Mouse (Mus musculus): ENCODE measurements around the gene Rps6kb2. TPM values are rescaled to one million over a fixed set of nuclear protein-coding genes. Genes with fewer than 3 reads are reported as not detected.
"Not testable (repeated sequence)": the region's sequence is repeated elsewhere in the genome, so short reads cannot be mapped to it uniquely, and the experiment has no call there.

Rps6kb2 gene
- total RNA-seq, 2 experiments from 2014 or later: 25.0 to 26.7 TPM

DNA sequence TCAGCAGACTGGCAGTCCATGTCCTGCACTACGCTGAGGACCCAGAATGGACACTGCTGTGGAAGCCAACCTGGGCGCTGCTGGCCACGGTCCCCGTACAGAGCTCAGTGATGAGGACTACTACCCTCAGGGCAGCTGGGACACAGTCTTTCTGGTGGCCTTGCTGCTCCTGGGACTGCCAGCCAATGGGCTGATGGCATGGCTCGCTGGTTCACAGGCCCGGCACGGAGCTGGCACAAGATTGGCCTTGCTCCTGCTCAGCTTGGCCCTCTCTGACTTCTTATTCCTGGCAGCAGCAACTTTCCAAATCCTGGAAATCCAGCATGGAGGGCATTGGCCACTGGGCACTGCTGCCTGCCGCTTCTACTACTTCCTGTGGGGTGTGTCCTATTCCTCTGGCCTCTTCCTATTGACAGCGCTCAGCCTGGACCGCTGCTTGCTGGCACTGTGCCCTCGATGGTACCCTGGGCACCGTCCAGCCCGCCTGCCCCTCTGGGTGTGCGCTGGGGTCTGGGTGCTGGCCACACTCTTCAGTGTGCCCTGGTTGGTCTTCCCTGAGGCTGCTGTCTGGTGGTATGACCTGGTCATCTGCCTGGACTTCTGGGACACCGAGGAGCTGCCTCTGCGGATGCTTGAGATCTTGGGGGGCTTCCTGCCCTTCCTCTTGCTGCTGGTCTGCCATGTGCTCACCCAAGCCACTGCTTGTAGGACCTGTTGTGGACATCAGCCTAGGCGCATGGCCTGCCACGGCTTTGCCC, 20.6 kb downstream of the Rps6kb2 start:
- no peak for ATAC-seq (ENCODE audit: poor library complexity, severe bottlenecking)

DNA sequence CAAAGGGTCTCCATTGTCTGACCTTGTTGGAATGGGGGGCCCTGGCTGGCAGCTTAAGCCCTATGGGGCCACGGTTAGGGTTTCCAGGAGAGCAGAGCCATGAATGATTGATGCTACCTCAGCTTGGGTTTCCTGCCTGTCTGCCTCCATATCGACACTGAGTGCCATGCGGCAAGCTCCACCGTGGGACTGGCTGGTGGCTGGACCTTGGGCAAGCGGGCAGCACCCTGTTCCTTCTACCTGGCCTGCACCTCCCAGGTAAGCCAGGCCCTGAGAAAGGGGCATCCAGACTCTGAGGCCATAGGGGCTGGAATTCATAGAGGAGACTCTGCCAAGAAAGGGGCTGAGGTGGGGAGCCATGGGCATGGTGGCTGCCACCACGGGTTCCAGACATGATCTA, 23.0 kb downstream of the Rps6kb2 start:
- no peak for ATAC-seq (ENCODE audit: poor library complexity, severe bottlenecking)

DNA sequence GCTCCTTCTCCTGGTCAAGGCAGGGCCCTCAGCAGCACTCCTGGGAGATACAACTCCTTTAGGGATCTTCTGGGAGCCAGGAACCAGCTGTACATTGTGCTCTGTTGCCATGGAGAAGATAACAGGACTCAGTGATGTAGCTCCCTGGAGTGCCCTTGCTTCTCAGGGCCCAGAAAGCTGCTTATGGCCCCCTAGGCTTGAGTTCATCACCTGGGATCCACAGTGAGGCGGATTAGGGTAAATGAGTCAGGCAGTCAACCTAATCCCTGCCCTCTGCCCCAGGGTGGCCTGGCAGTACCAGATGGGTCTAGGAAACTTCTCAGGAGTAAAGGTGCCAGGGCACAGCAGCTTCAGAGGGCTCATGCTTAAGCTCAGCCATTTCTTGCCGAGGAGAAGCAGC, 23.7 kb downstream of the Rps6kb2 start, which contains the start of gene Gpr152:
Gene Gpr152 (plus strand): TSS at position 342 of the 400 bp plus-strand sequence.
- ATAC-seq (ENCODE audit: poor library complexity, severe bottlenecking): no peak

DNA sequence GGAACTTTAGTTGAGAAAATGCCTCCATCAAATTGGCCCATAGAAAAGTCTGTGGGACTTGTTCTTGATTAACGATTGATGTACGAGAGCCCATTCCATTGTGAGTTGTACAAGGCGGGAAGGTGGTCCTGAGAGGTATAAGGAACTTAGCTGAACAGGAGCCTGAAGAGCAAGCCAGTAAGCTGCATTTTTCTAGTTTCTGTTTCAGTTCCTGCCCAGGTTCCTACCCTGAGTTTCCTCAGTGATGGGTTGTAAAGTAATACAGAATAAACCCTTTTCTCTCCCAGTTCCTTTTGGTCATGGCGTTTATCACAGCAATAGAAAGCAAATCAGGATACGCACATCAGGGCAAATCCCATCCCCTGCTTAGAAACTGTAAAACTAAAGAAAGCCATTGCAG, 25.2 kb downstream of the Rps6kb2 start:
- ATAC-seq (ENCODE audit: poor library complexity, severe bottlenecking): 0 out of 2 replicates have a peak, but pooled peaks have one; percentile 27

DNA sequence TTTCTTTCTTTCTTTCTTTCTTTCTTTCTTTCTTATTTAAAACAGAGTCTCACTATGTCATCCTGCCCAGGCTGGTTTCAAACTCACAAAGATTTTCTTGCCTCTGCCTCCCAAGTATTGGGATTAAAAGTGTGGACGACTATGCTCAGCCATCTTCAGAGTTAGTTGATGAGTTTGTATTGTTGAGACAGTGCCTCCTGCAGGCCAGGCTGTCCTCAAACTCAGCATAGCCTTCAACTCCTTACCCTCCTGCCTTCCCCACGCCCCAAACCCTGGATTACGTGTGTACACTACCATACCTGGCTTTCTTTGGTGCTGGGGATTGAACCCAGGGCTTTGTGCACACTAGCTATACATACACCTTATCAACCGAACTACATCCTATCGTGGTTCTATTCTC, 26.7 kb downstream of the Rps6kb2 start:
- ATAC-seq (ENCODE audit: poor library complexity, severe bottlenecking): no peak

DNA sequence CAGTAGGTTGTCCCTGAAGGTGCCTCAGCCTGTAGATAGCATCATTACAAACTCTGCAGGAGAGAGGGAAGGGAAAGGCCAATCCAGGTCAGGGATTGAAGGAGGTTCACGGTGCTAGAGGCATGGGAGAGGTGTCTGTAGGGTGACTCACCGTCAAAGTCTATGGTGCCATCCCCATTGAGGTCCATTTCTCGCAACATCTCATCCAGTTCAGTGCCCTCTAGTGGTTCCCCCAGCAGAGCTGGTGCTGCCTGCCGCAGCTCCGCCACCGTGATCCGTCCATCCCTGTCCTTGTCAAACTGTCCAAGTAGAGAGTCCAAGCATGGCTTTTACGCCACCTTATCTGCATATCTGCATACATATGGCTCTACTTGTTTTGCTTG, 27.2 kb downstream of the Rps6kb2 start:
- peak; percentile 94 for ATAC-seq (ENCODE audit: poor library complexity, severe bottlenecking)

DNA sequence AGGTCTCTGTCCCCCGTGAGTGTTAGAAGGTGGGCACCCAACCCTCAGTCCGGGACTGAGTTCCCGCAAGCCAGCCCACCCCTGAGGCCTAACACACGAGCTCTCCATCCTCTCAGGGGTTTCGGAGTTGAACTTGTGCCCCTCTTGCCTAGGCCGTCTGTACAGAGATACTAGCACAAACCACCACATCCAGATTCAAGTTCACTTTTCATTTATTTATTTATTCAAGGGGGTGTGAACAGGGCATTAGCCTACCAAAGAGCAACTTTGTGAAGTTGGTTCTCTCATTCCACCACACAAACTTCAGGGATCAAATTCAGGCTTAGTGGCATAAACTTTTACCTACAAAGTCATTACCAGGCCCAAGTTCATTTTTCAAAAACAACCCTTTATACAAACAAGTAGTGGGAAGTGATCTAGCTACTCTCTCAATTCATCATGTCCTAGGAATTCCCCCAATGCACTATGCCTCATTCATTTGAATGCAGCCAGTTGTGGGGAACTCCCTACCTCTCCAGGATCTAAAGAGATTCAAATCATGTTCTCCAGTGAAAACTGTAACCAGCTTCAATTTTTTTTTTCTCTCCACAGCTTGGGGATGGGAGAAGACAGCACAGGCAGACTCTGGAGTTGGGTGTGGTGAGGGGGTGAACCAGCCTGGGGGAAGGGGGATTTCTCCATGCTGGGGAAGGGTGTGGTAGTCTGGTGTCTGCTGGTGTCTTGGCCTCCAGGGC, 27.8 kb downstream of the Rps6kb2 start:
- 0 out of 2 replicates have a peak, but pooled peaks have one; percentile 8 for ATAC-seq (ENCODE audit: poor library complexity, severe bottlenecking)

DNA sequence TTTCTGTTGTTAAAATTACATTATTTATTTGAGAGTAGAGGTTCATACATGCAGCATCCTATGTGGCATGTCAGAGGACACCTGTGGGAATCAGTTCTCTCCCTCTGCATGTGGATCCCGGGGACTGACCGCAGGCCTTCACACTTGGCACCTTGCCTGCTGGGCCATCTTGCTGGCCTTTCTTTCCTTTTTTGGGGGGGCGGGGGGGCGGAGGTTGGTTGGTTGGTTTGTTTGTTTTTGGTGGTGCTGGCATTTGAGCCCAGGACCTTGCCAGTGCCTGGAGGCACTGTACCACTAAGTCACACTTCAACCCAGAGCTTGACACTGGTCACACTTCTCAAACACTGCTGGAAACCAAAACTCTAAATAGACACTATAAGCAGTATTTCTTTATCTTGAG, 28.8 kb downstream of the Rps6kb2 start:
- no peak for ATAC-seq (ENCODE audit: poor library complexity, severe bottlenecking)

DNA sequence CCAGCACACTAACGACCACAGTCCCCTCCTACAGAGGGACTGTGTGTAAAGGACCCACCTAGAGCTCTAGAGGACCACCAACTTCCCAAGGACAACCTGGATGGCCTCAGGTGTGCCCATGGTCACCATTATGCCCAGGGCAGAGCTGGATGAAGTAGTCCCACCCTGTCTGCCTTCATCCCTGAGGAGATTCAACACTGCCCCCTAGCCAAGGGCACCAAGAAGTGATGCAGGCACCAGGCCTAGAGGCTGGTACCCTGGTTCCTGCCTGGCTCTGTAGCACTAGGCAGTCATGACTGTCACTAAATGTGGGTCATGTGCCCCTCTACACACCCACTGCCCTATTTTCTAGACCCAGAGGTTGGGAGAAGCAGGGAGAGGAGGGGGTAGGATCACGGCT, 31.4 kb downstream of the Rps6kb2 start:
- ATAC-seq (ENCODE audit: poor library complexity, severe bottlenecking): 0 out of 2 replicates have a peak, but pooled peaks have one; percentile 32

DNA sequence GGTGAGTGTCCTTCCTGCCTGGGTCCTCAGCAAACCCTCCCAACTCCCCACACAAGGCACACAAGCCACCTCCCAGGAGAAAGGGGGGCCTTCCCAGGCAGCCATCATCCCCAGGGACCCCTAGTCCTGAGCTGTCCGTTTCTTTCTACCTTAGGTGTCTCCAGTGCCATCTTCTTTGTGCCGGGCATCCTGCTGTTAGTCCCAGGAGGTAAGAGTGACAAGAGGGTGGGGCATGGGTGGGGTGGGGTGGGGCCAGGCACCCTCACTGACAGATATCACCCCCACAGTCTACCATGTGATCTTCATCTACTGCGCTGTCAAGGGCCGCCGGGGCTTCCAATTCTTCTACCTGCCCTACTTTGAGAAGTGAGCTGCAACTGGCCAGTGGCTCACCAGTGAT, 32.1 kb downstream of the Rps6kb2 start:
- no peak for ATAC-seq (ENCODE audit: poor library complexity, severe bottlenecking)

DNA sequence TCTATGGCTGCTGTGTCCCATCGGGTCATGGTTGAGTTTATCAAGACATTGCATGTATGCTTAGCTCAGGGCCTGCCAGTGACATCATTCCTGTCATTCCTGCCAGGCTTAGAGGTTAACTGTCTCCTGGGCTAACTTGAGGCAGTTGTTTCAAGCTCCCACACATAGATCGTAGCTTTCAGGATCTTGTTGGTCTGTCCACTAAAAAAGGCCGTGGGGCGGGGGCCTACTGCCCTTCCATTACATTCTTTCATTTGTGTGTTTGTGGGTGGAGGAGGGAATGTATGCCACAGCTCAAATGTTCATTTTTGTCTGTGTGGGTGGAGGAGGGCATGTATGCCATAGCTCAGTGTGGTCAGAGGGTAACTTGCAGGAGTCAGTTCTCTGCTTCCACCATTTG, 33.0 kb downstream of the Rps6kb2 start:
- ATAC-seq (ENCODE audit: poor library complexity, severe bottlenecking): no peak

DNA sequence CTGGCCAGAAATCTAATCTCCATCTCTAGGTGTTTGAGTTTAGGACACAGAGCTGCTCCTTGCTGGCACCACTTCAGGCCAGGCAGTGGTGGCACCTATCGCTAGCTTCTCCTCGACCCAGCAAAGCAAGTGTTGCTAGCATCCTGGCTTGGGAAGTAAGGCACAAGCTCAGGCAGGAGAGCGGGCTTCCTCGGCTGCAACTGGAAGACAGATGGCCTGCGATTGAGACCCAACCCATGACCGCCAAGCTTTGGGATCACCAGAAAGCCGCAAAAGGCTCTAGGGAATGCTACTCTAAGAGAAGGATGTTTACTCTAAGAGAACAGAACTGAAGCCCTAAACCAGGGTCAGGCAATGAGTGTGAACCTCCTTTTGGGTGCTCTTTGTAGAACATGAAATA, 33.7 kb downstream of the Rps6kb2 start:
- no peak for ATAC-seq (ENCODE audit: poor library complexity, severe bottlenecking)

DNA sequence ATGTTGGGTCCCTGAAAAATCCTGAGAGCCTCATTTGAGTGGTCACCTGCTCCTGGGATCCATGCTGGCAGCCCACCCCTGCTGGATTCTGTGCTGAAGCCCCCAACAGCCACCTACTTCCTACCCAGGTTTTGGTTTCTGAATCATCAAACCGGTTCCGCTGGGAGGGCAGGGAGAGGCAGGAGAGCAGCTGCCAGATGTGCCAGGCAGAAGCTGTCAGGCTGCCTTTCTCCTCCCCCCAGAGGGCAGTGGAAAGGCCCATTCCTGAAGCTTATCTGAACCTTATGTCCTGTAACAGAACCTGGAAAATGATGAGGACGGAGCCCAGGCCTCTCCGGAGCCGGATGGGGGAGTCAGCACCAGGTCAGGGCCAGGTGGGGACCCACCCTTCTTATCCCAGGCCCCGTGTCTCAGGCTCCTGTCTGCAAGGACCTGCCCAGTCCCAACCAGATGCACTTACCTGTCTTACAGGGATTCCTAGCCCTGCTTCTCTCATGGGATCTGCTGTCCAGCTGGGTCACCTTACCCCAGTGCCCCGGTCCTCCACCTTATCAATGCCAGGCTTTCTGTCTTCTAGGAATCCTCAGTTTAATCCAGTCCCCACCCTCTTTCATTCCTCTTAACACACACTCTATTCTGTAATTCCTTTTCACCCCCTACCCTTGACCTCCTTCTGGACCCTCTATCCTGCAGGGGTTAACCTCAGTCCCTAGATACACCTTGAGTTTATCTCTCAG, 36.2 kb downstream of the Rps6kb2 start:
- no peak for ATAC-seq (ENCODE audit: poor library complexity, severe bottlenecking)

DNA sequence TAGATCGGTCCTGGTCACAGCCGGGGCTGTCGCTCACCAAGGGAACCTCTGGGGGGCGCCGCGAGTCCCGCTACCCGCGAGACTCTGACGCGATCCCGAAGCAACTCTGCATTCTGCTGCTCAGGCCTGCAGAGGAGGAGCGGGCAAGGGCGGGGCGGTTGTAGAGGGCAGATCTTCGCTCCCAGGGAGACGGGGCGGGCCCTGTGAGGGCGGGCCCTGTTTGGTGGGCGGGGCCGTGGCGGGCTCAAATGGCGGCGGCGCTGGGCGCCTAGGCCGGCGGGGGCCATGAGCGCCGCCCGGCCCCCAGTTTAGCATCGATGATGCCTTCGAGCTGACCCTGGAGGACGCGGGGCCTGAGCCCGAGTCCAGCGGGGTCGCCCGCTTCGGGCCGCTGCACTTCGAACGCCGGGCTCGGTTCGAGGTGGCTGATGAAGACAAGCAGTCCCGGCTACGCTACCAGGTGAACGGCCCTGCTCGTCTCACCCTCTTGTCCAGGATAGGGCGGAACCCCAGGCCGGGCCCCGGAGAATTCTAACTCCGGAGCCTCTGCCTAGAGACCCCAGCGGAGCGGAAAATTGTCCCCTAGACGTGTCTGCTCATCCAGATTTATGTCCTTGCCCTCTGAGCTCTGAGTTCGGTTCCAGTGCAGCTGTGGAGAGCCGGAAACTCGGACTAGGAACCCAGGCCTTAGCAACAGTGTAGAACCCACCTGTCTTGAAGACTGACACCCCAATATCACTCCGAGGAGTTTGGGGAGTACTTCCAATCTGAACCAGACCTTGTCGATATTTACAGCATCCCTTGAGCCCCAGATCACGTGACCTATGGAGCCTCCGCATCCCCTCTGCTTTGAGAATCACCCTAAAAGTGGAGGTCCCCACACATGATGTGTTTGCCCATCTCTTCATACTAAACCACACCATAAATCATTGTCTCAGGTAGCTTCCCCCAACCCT, 37.1 kb downstream of the Rps6kb2 start, which contains the start of gene Aip:
Gene Aip (minus strand): TSS at position 118 of the 956 bp plus-strand sequence.
- peak; percentile 75 for ATAC-seq (ENCODE audit: poor library complexity, severe bottlenecking)

DNA sequence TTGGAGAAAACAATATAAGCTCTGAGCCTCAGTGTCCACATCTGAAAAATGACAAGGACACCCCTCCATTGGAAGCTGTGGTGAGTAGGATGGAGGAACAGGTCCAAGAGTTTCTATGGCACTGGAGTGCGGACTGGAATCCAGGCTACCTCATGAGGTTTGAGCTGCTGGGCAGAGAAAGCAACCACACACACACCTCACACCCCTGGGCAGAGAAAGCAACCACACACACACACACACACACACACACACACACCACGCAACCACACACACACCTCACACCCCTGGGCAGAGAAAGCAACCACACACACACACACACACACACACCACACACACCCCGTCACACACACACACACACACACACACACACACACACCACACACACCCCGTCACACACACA, 37.9 kb downstream of the Rps6kb2 start:
- ATAC-seq (ENCODE audit: poor library complexity, severe bottlenecking): not testable (repeated sequence)

DNA sequence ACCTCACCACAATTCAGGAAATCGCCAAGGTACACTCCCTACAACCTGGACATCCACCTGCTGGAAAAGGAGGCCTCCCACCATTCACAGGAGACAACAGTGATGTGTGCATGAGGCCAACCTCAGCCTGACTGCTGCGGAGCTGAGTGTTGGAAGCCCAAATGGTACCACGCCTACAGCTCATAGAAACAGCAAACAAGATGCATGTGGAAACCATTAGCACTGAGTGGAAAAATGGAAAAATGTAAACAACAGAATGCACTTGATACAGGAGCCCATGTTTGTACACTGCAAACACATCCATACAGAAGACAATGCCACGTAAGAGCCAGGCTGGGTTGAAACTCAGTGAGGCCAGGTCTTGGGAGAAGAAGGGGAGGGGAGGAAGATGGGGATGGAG, 38.7 kb downstream of the Rps6kb2 start:
- no peak for ATAC-seq (ENCODE audit: poor library complexity, severe bottlenecking)

DNA sequence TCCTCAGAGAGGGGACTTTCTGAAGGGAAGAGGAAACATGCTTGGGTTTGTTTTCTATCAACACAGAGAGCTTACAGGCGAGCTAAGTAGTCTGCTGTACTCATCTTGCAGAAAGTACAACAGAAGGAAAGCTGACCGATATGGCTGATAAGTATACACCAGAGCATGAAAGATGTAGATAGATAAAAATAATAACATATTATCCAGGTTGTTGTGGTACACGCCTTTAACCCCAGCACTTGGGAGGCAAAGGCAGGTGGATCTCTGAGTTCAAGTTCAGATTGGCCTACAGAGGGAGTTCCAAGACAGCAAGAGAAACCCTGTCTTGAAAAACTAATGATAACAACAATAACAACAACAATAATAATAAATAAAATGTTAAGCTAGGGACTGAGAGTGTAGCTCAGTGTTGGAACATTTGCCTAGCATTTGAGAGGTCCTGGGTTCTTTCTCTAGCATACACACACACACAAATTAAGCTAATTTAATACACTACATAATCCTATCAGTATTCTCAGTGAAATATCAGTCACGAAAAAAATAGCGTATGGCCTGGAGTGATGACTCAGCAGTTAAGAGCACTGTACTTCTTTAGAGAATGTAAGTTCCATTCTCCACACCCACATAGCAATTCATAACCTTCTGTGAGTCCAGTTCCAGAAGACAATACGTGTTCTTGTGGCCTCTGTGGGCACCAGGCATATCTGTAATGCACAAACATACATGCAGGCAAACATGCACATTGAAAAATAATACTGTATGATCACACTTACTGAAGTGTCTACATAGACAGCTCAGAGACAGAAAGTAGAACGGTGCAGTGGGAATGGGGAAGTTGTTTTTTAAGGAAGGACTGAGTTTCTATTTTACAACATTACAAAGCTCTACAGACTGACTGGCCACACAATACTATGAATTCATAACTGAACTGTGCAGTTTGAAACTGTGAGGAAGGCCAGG, 40.5 kb downstream of the Rps6kb2 start:
- no peak for ATAC-seq (ENCODE audit: poor library complexity, severe bottlenecking)

DNA sequence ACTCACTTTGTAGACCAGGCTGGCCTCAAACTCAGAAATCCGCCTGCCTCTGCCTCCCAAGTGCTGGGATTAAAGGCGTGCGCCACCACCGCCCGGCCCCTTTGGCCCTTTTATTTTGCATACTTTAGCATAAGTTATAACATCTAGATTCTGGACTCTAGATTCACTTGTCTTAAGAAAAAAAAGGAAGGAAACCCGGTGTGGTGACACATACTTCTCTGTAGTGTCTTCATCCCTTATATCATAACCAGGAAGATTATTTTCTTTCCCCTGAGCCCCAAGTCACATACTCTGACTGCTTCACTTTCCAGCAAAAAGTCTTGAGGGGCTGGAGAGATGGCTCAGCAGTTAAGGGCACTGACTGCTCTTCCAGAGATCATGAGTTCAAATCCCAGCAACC, 41.3 kb downstream of the Rps6kb2 start:
- peak; percentile 21 for ATAC-seq (ENCODE audit: poor library complexity, severe bottlenecking)

Data from megakaryocyte, adult 5-6 weeks (primary cell).